Mouse (Mus musculus) E14TG2a.4 (cell line): ENCODE measurements around the gene Dock7.

Experiments
- H3K27me3 ChIP-seq: 2 replicates; pipeline ENCODE4 v1.6.1; 2014; ENCODE audit warnings: low read length, control low read depth; ENCODE audit not compliant: insufficient read depth
- H3K36me3 ChIP-seq: 2 replicates; pipeline ENCODE4 v1.6.1; 2014; ENCODE audit warnings: low read length, control low read depth; ENCODE audit not compliant: insufficient read depth
- H3K4me1 ChIP-seq: replicated peaks from 2 replicates; pipeline ENCODE4 v1.6.1; 2014; ENCODE audit warnings: low read depth, low read length, control low read depth
- H3K4me3 ChIP-seq: replicated peaks from 2 replicates; pipeline ENCODE4 v1.5.1; 2014; ENCODE audit warnings: mild to moderate bottlenecking, low read length
- H3K9me3 ChIP-seq: 2 replicates; pipeline ENCODE4 v1.6.1; 2014; ENCODE audit warnings: low read length, control low read depth
- CTCF ChIP-seq: conservative IDR thresholded peaks from 2 replicates; pipeline ENCODE4 v1.5.1; 2014; ENCODE audit warnings: low read length
- NANOG ChIP-seq: IDR thresholded peaks from 2 replicates; pipeline ENCODE4 v1.6.1; 2014; ENCODE audit warnings: borderline replicate concordance, low read length, mixed read lengths
- POU5F1 ChIP-seq: IDR thresholded peaks from 2 replicates; pipeline ENCODE4 v1.6.1; 2014; ENCODE audit warnings: low read length, borderline replicate concordance

Dock7 gene

GRCm38 (mm10) chr4:99108817-99109216 lies 11.9 kb downstream of the Dock7 start:
- Histone ChIP-seq H3K4me3 (no peak overlapping the region), H3K27me3 (no peaks in the 10 kb centered on the region), H3K9me3 (no peaks in the 10 kb centered on the region), H3K36me3 (no peaks in the 10 kb centered on the region), H3K4me1 (no peaks in the 10 kb centered on the region)
- no peak for TF ChIP-seq POU5F1
- no peak for TF ChIP-seq CTCF
- no peak for TF ChIP-seq NANOG

- Histone ChIP-seq H3K36me3 (no peaks in the 10 kb centered on the region), H3K4me3 (no peak overlapping the region), H3K4me1 (no peaks in the 10 kb centered on the region), H3K27me3 (no peaks in the 10 kb centered on the region), H3K9me3 (no peaks in the 10 kb centered on the region)
- TF ChIP-seq POU5F1: no peak
- TF ChIP-seq NANOG: no peak
- TF ChIP-seq CTCF: no peak
Measured at GRCm38 (mm10) chr4:99102846-99103245, 17.9 kb downstream of the Dock7 start.

GRCm38 (mm10) chr4:99100724-99101123 lies 20.0 kb downstream of the Dock7 start:
- Histone ChIP-seq H3K9me3 (no peaks in the 10 kb centered on the region), H3K27me3 (no peaks in the 10 kb centered on the region), H3K4me1 (no peaks in the 10 kb centered on the region), H3K36me3 (no peaks in the 10 kb centered on the region), H3K4me3 (no peak overlapping the region)
- no peak for TF ChIP-seq NANOG
- no peak for TF ChIP-seq CTCF
- TF ChIP-seq POU5F1: no peak

GRCm38 (mm10) chr4:99091777-99092176 lies 28.9 kb downstream of the Dock7 start:
- H3K36me3 ChIP-seq: 0 out of 2 replicates have a peak, but pooled peaks cover 2% of the 10 kb centered on the region
- H3K9me3 ChIP-seq: no peaks in the 10 kb centered on the region
- H3K27me3 ChIP-seq: no peaks in the 10 kb centered on the region
- peaks cover 16% of the 10 kb centered on the region for H3K4me1 ChIP-seq
- TF ChIP-seq NANOG (no peak), POU5F1 (no peak), CTCF (no peak)
- no peak overlapping the region for H3K4me3 ChIP-seq

GRCm38 (mm10) chr4:99091151-99091701 lies 29.5 kb downstream of the Dock7 start:
- Histone ChIP-seq H3K9me3 (no peaks in the 10 kb centered on the region), H3K36me3 (0 out of 2 replicates have a peak, but pooled peaks cover 2% of the 10 kb centered on the region), H3K27me3 (no peaks in the 10 kb centered on the region), H3K4me3 (no peak overlapping the region), H3K4me1 (peaks cover 16% of the 10 kb centered on the region)
- TF ChIP-seq NANOG (no peak), POU5F1 (no peak), CTCF (no peak)

- H3K4me3 ChIP-seq: no peak overlapping the region
- no peaks in the 10 kb centered on the region for H3K9me3 ChIP-seq
- no peaks in the 10 kb centered on the region for H3K27me3 ChIP-seq
- 0 out of 2 replicates have a peak, but pooled peaks cover 2% of the 10 kb centered on the region for H3K36me3 ChIP-seq
- H3K4me1 ChIP-seq: peaks cover 16% of the 10 kb centered on the region
- TF ChIP-seq CTCF: no peak
- no peak for TF ChIP-seq NANOG
Measured at GRCm38 (mm10) chr4:99087760-99088485, 32.8 kb downstream of the Dock7 start.

GRCm38 (mm10) chr4:99083862-99084261 lies 36.9 kb downstream of the Dock7 start:
- no peaks in the 10 kb centered on the region for H3K9me3 ChIP-seq
- H3K36me3 ChIP-seq: peaks cover 3% of the 10 kb centered on the region
- H3K4me3 ChIP-seq: no peak overlapping the region
- no peak for TF ChIP-seq POU5F1
- H3K4me1 ChIP-seq: no peaks in the 10 kb centered on the region
- H3K27me3 ChIP-seq: no peaks in the 10 kb centered on the region

- H3K4me1 ChIP-seq: no peaks in the 10 kb centered on the region
- H3K4me3 ChIP-seq: no peak overlapping the region
- H3K36me3 ChIP-seq: peaks cover 6% of the 10 kb centered on the region
- H3K27me3 ChIP-seq: no peaks in the 10 kb centered on the region
- TF ChIP-seq NANOG: no peak
- no peak for TF ChIP-seq CTCF
- TF ChIP-seq POU5F1: no peak
- H3K9me3 ChIP-seq: no peaks in the 10 kb centered on the region
Measured at GRCm38 (mm10) chr4:99081169-99081568, 39.5 kb downstream of the Dock7 start.

- no peak overlapping the region for H3K4me3 ChIP-seq
- no peaks in the 10 kb centered on the region for H3K9me3 ChIP-seq
- no peaks in the 10 kb centered on the region for H3K4me1 ChIP-seq
- peaks cover 6% of the 10 kb centered on the region for H3K36me3 ChIP-seq
- TF ChIP-seq POU5F1 (no peak), CTCF (no peak)
- no peaks in the 10 kb centered on the region for H3K27me3 ChIP-seq
Measured at GRCm38 (mm10) chr4:99078005-99078404, 42.7 kb downstream of the Dock7 start.
